In genomic region chr10:81036251-81036650, GRCm38 (mm10) we compare ENCODE assay signal across 10 mouse cellular contexts. TPM values are rescaled to one million over a fixed set of nuclear protein-coding genes. Genes with fewer than 3 reads are reported as not detected.
A peak's percentile ranks its signal among the peaks of the same experiment; 100 is the strongest.
DNase-seq lines count a peak whose midpoint lies in the region; ATAC-seq and TF ChIP-seq lines count a peak whose summit lies in the region.
"Had no signal": no experiment of that assay in that cellular context is flagged by ENCODE, and none has a peak within 500 bp of the region (broad histone marks: within the 10 kb centered on the region; RNA-seq: fewer than 3 reads in every experiment).

No protein-coding gene starts in this region.

- H3K9me3 ChIP-seq in midbrain, embryonic 14.5 days (ENCODE audit: control insufficient read depth, low read length) = no peaks in the 10 kb centered on the region
- no peaks in the 10 kb centered on the region for H3K9me3 ChIP-seq in midbrain, embryonic 10.5 days (replicated peaks)
- no peaks in the 10 kb centered on the region for H3K9me3 ChIP-seq in neural tube, embryonic 15.5 days (replicated peaks)
- H3K9me3 ChIP-seq: lung, embryonic 15.5 days had no signal

- H3K36me3 ChIP-seq in heart, adult 2 months (ENCODE audit: control insufficient read depth, insufficient read depth, low read length) = no peaks in the 10 kb centered on the region
- H3K36me3 ChIP-seq in midbrain, embryonic 14.5 days (ENCODE audit: control insufficient read depth, insufficient read depth, low read length) = peaks cover 25% of the 10 kb centered on the region
- H3K36me3 ChIP-seq in midbrain, embryonic 10.5 days = peaks cover 18% of the 10 kb centered on the region
- peaks cover 21% of the 10 kb centered on the region for H3K36me3 ChIP-seq in neural tube, embryonic 15.5 days

- TF ChIP-seq CTCF in heart, adult 2 months (IDR thresholded peaks at IDR 0.05) = peak; percentile 56

- H3K4me3 ChIP-seq in heart, adult 2 months = no peak overlapping the region
- no peak overlapping the region for H3K4me3 ChIP-seq in midbrain, embryonic 14.5 days (replicated peaks; ENCODE audit: low read depth, low read length)
- no peak overlapping the region for H3K4me3 ChIP-seq in midbrain, embryonic 10.5 days
- no peak overlapping the region for H3K4me3 ChIP-seq in neural tube, embryonic 15.5 days (replicated peaks)

- TF ChIP-seq POLR2A in heart, adult 2 months (IDR thresholded peaks at IDR 0.05; ENCODE audit: insufficient read depth, low read depth, low read length) = no peak

- H3K9ac ChIP-seq in heart, adult 2 months (ENCODE audit: low read depth, low read length) = no peak overlapping the region
- H3K9ac ChIP-seq in midbrain, embryonic 14.5 days (replicated peaks; ENCODE audit: low read length) = no peak overlapping the region
- no peak overlapping the region for H3K9ac ChIP-seq in neural tube, embryonic 15.5 days (replicated peaks)

- H3K4me1 ChIP-seq in heart, adult 2 months (ENCODE audit: control insufficient read depth, insufficient read depth, low read length) = peaks cover 1% of the 10 kb centered on the region; the same call in 1 of the 2 replicates
- 0 out of 2 replicates have a peak, but pooled peaks cover 4% of the 10 kb centered on the region for H3K4me1 ChIP-seq in midbrain, embryonic 14.5 days (ENCODE audit: control insufficient read depth, insufficient read depth, low read length)
- peaks cover 15% of the 10 kb centered on the region for H3K4me1 ChIP-seq in midbrain, embryonic 10.5 days
- peaks cover 35% of the 10 kb centered on the region for H3K4me1 ChIP-seq in neural tube, embryonic 15.5 days

- no peak overlapping the region for H3K4me2 ChIP-seq in midbrain, embryonic 14.5 days (ENCODE audit: low read length)
- peak overlapping the region; percentile 72 for H3K4me2 ChIP-seq in neural tube, embryonic 15.5 days

- no peak for TF ChIP-seq EP300 in heart, adult 2 months (IDR thresholded peaks at IDR 0.05; ENCODE audit: insufficient read depth, low read depth, low read length)

- no peak for ATAC-seq in midbrain, embryonic 14.5 days (ENCODE audit: low FRiP score, low TSS enrichment)
- ATAC-seq in neural tube, embryonic 15.5 days (ENCODE audit: low FRiP score) = no peak

- H3K27me3 ChIP-seq in heart, adult 2 months (ENCODE audit: control insufficient read depth, insufficient read depth, low read length) = no peaks in the 10 kb centered on the region
- no peaks in the 10 kb centered on the region for H3K27me3 ChIP-seq in midbrain, embryonic 14.5 days (ENCODE audit: control insufficient read depth, insufficient read depth, low read length)
- H3K27me3 ChIP-seq in midbrain, embryonic 10.5 days (ENCODE audit: low read depth, poor library complexity, severe bottlenecking) = no peaks in the 10 kb centered on the region
- no peaks in the 10 kb centered on the region for H3K27me3 ChIP-seq in neural tube, embryonic 15.5 days (replicated peaks)
- H3K27me3 ChIP-seq: lung, embryonic 15.5 days had no signal

- H3K27ac ChIP-seq in heart, adult 2 months = no peak overlapping the region
- H3K27ac ChIP-seq in midbrain, embryonic 14.5 days (replicated peaks; ENCODE audit: low read depth, low read length) = no peak overlapping the region
- no peak overlapping the region for H3K27ac ChIP-seq in midbrain, embryonic 10.5 days (replicated peaks)
- no peak overlapping the region for H3K27ac ChIP-seq in neural tube, embryonic 15.5 days (replicated peaks)

- intact Hi-C loops in heart, adult 2 months (cut with DNase I) = no loop called here

- no peak for DNase-seq in heart, adult 2 months
- no peak for DNase-seq in heart, adult 18-20 months
- DNase-seq in midbrain, embryonic 14.5 days = peak; percentile 45
- DNase-seq in midbrain, embryonic 10.5 days (ENCODE audit: low spot score) = no peak
- peak; percentile 30 for DNase-seq in T-cell, adult 2 months (ENCODE audit: low spot score)
- DNase-seq in adrenal gland, adult 18-20 months (ENCODE audit: low spot score in 2 of 2) = no peak
- DNase-seq in urinary bladder, postnatal 10 days (ENCODE audit: low spot score) = no peak

- H3K79me2 ChIP-seq in heart, adult 2 months (replicated peaks; ENCODE audit: control insufficient read depth, insufficient read depth, low read length) = peaks cover 3% of the 10 kb centered on the region

- 77% methylated on average over 7 of the region's 7 CpGs for WGBS in heart, adult 2 months
- WGBS in midbrain, embryonic 14.5 days = 79% methylated on average over 7 of the region's 7 CpGs
- WGBS in midbrain, embryonic 10.5 days = 78% methylated on average over 7 of the region's 7 CpGs
- WGBS in neural tube, embryonic 15.5 days = 82% methylated on average over 7 of the region's 7 CpGs

RNA-seq across cellular contexts. Expression of gene Slc39a3, which starts 1.0 kb away (rescaled TPM):
- total RNA-seq in heart, adult 2 months (2021) = 10 to 100 TPM; 13.9 to 14.4 TPM
- polyA plus RNA-seq in heart, adult 2 months (2012; rRNA removed) = 20.5 and 21.9 TPM in 2 replicates
- total RNA-seq in heart, adult 18-20 months (2021) = 10 to 100 TPM; 12.8 to 14.2 TPM
- polyA plus RNA-seq in midbrain, embryonic 14.5 days (2014; fragmentation: Nextera tagmentation; extraction: Ambion mirVana) = 32.4 and 34.9 TPM in 2 replicates
- 17.4 and 26.6 TPM in 2 replicates for polyA plus RNA-seq in midbrain, embryonic 10.5 days (2016; fragmentation: Nextera tagmentation; extraction: Ambion mirVana)
- polyA plus RNA-seq in neural tube, embryonic 15.5 days (2015; fragmentation: Nextera tagmentation; extraction: Ambion mirVana) = 43.9 and 47.7 TPM in 2 replicates
- total RNA-seq in adrenal gland, adult 18-20 months (2021) = 10 to 100 TPM; 25.6 to 44.1 TPM

RNA-seq across cellular contexts. Expression of gene Diras1, which starts 10.8 kb away (rescaled TPM):
- total RNA-seq in heart, adult 2 months (2021) = not detected
- polyA plus RNA-seq in heart, adult 2 months (2012; rRNA removed) = 0.04 and 0.06 TPM in 2 replicates
- total RNA-seq in heart, adult 18-20 months (2021) = not detected
- polyA plus RNA-seq in midbrain, embryonic 14.5 days (2014; fragmentation: Nextera tagmentation; extraction: Ambion mirVana) = 24.0 and 55.4 TPM in 2 replicates
- polyA plus RNA-seq in midbrain, embryonic 10.5 days (2016; fragmentation: Nextera tagmentation; extraction: Ambion mirVana) = 3.0 and 6.4 TPM in 2 replicates
- 55.3 and 69.4 TPM in 2 replicates for polyA plus RNA-seq in neural tube, embryonic 15.5 days (2015; fragmentation: Nextera tagmentation; extraction: Ambion mirVana)
- total RNA-seq in adrenal gland, adult 18-20 months (2021) = 1 to 10 TPM; 1.7 to 1.8 TPM
- total RNA-seq: granulocyte monocyte progenitor cell, adult 5-6 weeks had no signal

RNA-seq across cellular contexts. Expression of gene Gng7, which starts 21.5 kb away (rescaled TPM):
- under 1 TPM; 0.50 to 0.63 TPM for total RNA-seq in heart, adult 2 months (2021)
- polyA plus RNA-seq in heart, adult 2 months (2012; rRNA removed) = 0.68 and 1.1 TPM in 2 replicates
- total RNA-seq in heart, adult 18-20 months (2021) = 1 to 10 TPM in 1 of 2 experiments, under 1 TPM in 1; 0.82 to 1.3 TPM
- 11.5 and 11.6 TPM in 2 replicates for polyA plus RNA-seq in midbrain, embryonic 14.5 days (2014; fragmentation: Nextera tagmentation; extraction: Ambion mirVana)
- polyA plus RNA-seq in midbrain, embryonic 10.5 days (2016; fragmentation: Nextera tagmentation; extraction: Ambion mirVana) = 6.0 and 8.4 TPM in 2 replicates
- polyA plus RNA-seq in neural tube, embryonic 15.5 days (2015; fragmentation: Nextera tagmentation; extraction: Ambion mirVana) = 22.8 and 24.9 TPM in 2 replicates
- total RNA-seq in adrenal gland, adult 18-20 months (2021) = 10 to 100 TPM in 1 of 2 experiments, 1 to 10 TPM in 1; 7.0 to 11.1 TPM

RNA-seq across cellular contexts. Expression of gene Sgta, which starts 23.7 kb away (rescaled TPM):
- total RNA-seq in heart, adult 2 months (2021) = 10 to 100 TPM; 84.5 to 90.1 TPM
- polyA plus RNA-seq in heart, adult 2 months (2012; rRNA removed) = 158 and 161 TPM in 2 replicates
- 100 to 1,000 TPM in 1 of 2 experiments, 10 to 100 TPM in 1; 99.5 to 102 TPM for total RNA-seq in heart, adult 18-20 months (2021)
- polyA plus RNA-seq in midbrain, embryonic 14.5 days (2014; fragmentation: Nextera tagmentation; extraction: Ambion mirVana) = 259 and 292 TPM in 2 replicates
- polyA plus RNA-seq in midbrain, embryonic 10.5 days (2016; fragmentation: Nextera tagmentation; extraction: Ambion mirVana) = 289 and 314 TPM in 2 replicates
- 290 and 298 TPM in 2 replicates for polyA plus RNA-seq in neural tube, embryonic 15.5 days (2015; fragmentation: Nextera tagmentation; extraction: Ambion mirVana)
- 100 to 1,000 TPM; 220 to 229 TPM for total RNA-seq in adrenal gland, adult 18-20 months (2021)

RNA-seq across cellular contexts. Expression of gene Thop1, which starts 33.6 kb away (rescaled TPM):
- 10 to 100 TPM; 11.3 to 15.5 TPM for total RNA-seq in heart, adult 2 months (2021)
- polyA plus RNA-seq in heart, adult 2 months (2012; rRNA removed) = 15.2 and 17.0 TPM in 2 replicates
- 10 to 100 TPM; 12.8 to 14.8 TPM for total RNA-seq in heart, adult 18-20 months (2021)
- 31.2 and 38.2 TPM in 2 replicates for polyA plus RNA-seq in midbrain, embryonic 14.5 days (2014; fragmentation: Nextera tagmentation; extraction: Ambion mirVana)
- polyA plus RNA-seq in midbrain, embryonic 10.5 days (2016; fragmentation: Nextera tagmentation; extraction: Ambion mirVana) = 87.1 and 107 TPM in 2 replicates
- polyA plus RNA-seq in neural tube, embryonic 15.5 days (2015; fragmentation: Nextera tagmentation; extraction: Ambion mirVana) = 44.3 and 52.9 TPM in 2 replicates
- total RNA-seq in adrenal gland, adult 18-20 months (2021) = 10 to 100 TPM; 34.0 to 64.4 TPM

Comparison
In these comparisons a context has a peak if more than half of its experiments do, and no peak if none do; other contexts are left out.
1. DNase-seq: peak in midbrain, embryonic 14.5 days (single experiment) and T-cell, adult 2 months (single experiment); none in heart, adult 2 months (0 of 2), heart, adult 18-20 months (0 of 2), midbrain, embryonic 10.5 days (single experiment), adrenal gland, adult 18-20 months (0 of 2) and urinary bladder, postnatal 10 days (single experiment).